Mouse (Mus musculus) stomach, embryonic 14.5 days (tissue): Measurements from ENCODE around the gene Necab3. TPM values are rescaled to one million over a fixed set of nuclear protein-coding genes. Genes with fewer than 3 reads are reported as not detected.

Experiments
- ATAC-seq: fragments of 200-750 bp; cut with Nextera tagmentation; 2 replicates; pipeline ENCODE4 v1.8.0; 2017; ENCODE audit warnings: low read depth, moderate TSS enrichment; ENCODE audit not compliant: insufficient number of reproducible peaks, insufficient read depth, low FRiP score
- H3K27ac ChIP-seq: fragments of 300-500 bp; sonication (generic); 2 replicates; pipeline ENCODE4 v1.5.1; 2014; ENCODE audit warnings: mild to moderate bottlenecking, low read length, moderate library complexity, mixed read lengths
- H3K27me3 ChIP-seq: fragments of 300-500 bp; sonication (generic); 2 replicates; pipeline ENCODE4 v1.6.1; 2014; ENCODE audit warnings: low read length, control low read depth, mixed read lengths; ENCODE audit not compliant: control insufficient read depth, insufficient read depth
- H3K36me3 ChIP-seq: fragments of 300-500 bp; sonication (generic); 2 replicates; pipeline ENCODE4 v1.6.1; 2014; ENCODE audit warnings: mild to moderate bottlenecking, control low read depth, low read length, moderate library complexity, mixed read lengths; ENCODE audit not compliant: control insufficient read depth, insufficient read depth
- H3K4me1 ChIP-seq: fragments of 300-500 bp; sonication (generic); 2 replicates; pipeline ENCODE4 v1.6.1; 2014; ENCODE audit warnings: low read length, control low read depth, mixed read lengths; ENCODE audit not compliant: control insufficient read depth, insufficient read depth
- H3K4me2 ChIP-seq: fragments of 300-500 bp; sonication (generic); replicated peaks from 2 replicates; pipeline ENCODE4 v1.6.1; 2014; ENCODE audit warnings: low read depth, low read length, control low read depth
- H3K4me3 ChIP-seq: fragments of 300-500 bp; sonication (generic); 2 replicates; pipeline ENCODE4 v1.5.1; 2014; ENCODE audit warnings: low read depth, low read length, control low read depth
- H3K9ac ChIP-seq: fragments of 300-500 bp; sonication (generic); replicated peaks from 2 replicates; pipeline ENCODE4 v1.6.1; 2014; ENCODE audit warnings: low read depth, mild to moderate bottlenecking, control low read depth, low read length, moderate library complexity, mixed read lengths
- H3K9me3 ChIP-seq: fragments of 300-500 bp; sonication (generic); 2 replicates; pipeline ENCODE4 v1.6.1; 2016; ENCODE audit warnings: low read depth, low read length, control low read depth; ENCODE audit not compliant: control insufficient read depth
- WGBS: fragments of 180-500 bp; shearing (Covaris S2); extraction: QIAGEN DNeasy Blood & Tissue Kit; methylation state at CpG from one replicate; pipeline ENCODE4 v1.1.7; 2014; 5-methylcytosine and 5-hydroxymethylcytosine counted together
- polyA plus RNA-seq: library from polyadenylated mRNA; unstranded; fragments of >200 nt; fragmentation: Nextera tagmentation; extraction: Ambion mirVana; gene quantifications from 2 replicates; pipeline ENCODE4 v1.2.1, GENCODE M21; 2014

Necab3 gene
- polyA plus RNA-seq, 1 experiment from 2014 or later, result 3.2 TPM

DNA sequence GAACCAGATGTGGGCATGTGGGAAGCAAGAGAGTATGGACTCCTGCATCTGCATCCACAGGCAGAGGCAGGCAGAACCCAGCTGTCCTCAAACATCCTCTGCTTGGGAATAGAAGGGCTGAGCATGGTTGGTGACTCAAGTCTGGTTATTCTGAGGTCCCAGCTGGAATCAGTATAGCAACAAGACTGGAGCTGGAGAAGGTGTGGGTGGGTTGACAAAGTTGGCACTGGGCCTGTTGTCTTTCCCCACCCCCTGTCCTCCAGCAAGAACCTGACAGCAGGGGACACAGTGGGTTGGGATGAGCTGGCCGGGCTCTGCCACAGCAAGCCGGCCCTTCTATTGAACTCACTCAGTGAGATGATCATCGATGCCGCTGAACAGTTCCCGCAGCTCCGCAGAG is 3.5 kb downstream of the Necab3 start:
- 0 out of 2 replicates have a peak, but pooled peaks cover 8% of the 10 kb centered on the region for H3K27me3 ChIP-seq
- H3K4me3 ChIP-seq, result no peak overlapping the region
- whole genome bisulfite sequencing, result 87% methylated on average over 6 of the region's 6 CpGs
- H3K4me1 ChIP-seq, result peaks cover 14% of the 10 kb centered on the region
- H3K9ac ChIP-seq, result no peak overlapping the region
- H3K9me3 ChIP-seq, result no peaks in the 10 kb centered on the region
- no peaks in the 10 kb centered on the region for H3K36me3 ChIP-seq
- no peak overlapping the region for H3K27ac ChIP-seq
- H3K4me2 ChIP-seq, result no peak overlapping the region
- no peak for ATAC-seq

- WGBS, result 31% methylated on average over 27 of the region's 27 CpGs
- Histone ChIP-seq H3K4me1 (peaks cover 15% of the 10 kb centered on the region), H3K9ac (no peak overlapping the region), H3K27me3 (0 out of 2 replicates have a peak, but pooled peaks cover 12% of the 10 kb centered on the region), H3K4me3 (no peak overlapping the region), H3K36me3 (no peaks in the 10 kb centered on the region), H3K27ac (no peak overlapping the region), H3K4me2 (peak overlapping the region; percentile 15; the same call in 1 of the 2 replicates), H3K9me3 (no peaks in the 10 kb centered on the region)
- peak; percentile 10 for ATAC-seq
Measured at GRCm38 (mm10) chr2:154552424-154552907, 6.2 kb downstream of the Necab3 start.

- peaks cover 15% of the 10 kb centered on the region for H3K4me1 ChIP-seq
- no peak overlapping the region for H3K4me3 ChIP-seq
- H3K27ac ChIP-seq, result no peak overlapping the region
- H3K27me3 ChIP-seq, result 0 out of 2 replicates have a peak, but pooled peaks cover 12% of the 10 kb centered on the region
- no peaks in the 10 kb centered on the region for H3K9me3 ChIP-seq
- H3K36me3 ChIP-seq, result no peaks in the 10 kb centered on the region
- H3K9ac ChIP-seq, result no peak overlapping the region
- no peak for ATAC-seq
- 34% methylated on average over 21 of the region's 21 CpGs for WGBS
- H3K4me2 ChIP-seq, result peak overlapping the region; percentile 15; the same call in 1 of the 2 replicates
Measured at GRCm38 (mm10) chr2:154551927-154552326, 6.8 kb downstream of the Necab3 start.

DNA sequence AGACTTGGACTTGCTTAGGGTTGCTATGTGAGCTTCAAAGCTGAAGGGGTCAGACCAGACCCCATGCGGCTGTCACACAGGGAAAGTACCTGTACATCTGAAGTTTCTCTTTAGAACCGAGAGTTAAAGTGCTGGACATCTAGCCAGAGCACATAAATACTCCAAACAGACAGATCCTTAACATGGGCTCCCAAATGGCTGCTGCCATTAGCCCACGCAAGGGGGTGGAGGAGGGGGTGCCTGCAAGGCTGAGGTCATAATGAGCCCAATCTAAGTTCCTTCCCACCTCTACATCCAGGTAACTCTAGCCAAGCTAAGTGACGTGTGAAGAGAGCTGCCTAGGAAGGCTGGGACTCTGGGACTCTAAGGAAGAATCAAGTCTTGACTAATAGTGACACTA is 7.2 kb downstream of the Necab3 start, which contains the start of gene Actl10:
Gene Actl10, plus strand, starts transcription at position 301 of the 400 bp plus-strand sequence.
- Histone ChIP-seq H3K4me1 (peaks cover 15% of the 10 kb centered on the region), H3K4me3 (no peak within 1 kb of the TSS), H3K9me3 (no peaks in the 10 kb centered on the region), H3K36me3 (no peaks in the 10 kb centered on the region), H3K27ac (no peak within 1 kb of the TSS), H3K9ac (no peak within 1 kb of the TSS), H3K27me3 (0 out of 2 replicates have a peak, but pooled peaks cover 12% of the 10 kb centered on the region), H3K4me2 (peak within 1 kb of the TSS; percentile 15; the same call in 1 of the 2 replicates)
- WGBS, result 76% methylated on average over 4 of the region's 4 CpGs
- no peak for ATAC-seq

- no peak overlapping the region for H3K4me3 ChIP-seq
- H3K36me3 ChIP-seq, result no peaks in the 10 kb centered on the region
- no peak overlapping the region for H3K4me2 ChIP-seq
- ATAC-seq, result no peak
- no peak overlapping the region for H3K9ac ChIP-seq
- 0 out of 2 replicates have a peak, but pooled peaks cover 12% of the 10 kb centered on the region for H3K27me3 ChIP-seq
- no peaks in the 10 kb centered on the region for H3K9me3 ChIP-seq
- peaks cover 15% of the 10 kb centered on the region for H3K4me1 ChIP-seq
- 82% methylated on average over 2 of the region's 2 CpGs for WGBS
- H3K27ac ChIP-seq, result no peak overlapping the region
Measured at GRCm38 (mm10) chr2:154550937-154551336, 7.8 kb downstream of the Necab3 start.

DNA sequence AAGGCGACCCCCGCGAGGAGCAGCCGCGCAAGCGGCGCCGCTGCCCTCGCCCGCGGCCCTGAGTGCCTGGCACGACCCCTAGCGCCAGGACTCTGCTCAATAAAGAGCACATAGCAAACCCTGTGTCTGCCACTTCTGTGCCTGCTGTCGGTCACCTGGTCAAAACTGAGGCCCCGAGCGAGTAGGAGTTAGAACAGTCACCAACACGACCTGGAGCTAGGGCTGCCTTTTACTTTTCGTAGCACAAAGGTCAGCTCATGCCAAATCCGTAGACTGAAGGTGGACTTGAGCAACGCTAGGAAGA is 8.9 kb downstream of the Necab3 start:
- H3K27ac ChIP-seq, result no peak overlapping the region
- 16% methylated on average over 20 of the region's 20 CpGs for WGBS
- H3K9ac ChIP-seq, result no peak overlapping the region
- 0 out of 2 replicates have a peak, but pooled peaks cover 12% of the 10 kb centered on the region for H3K27me3 ChIP-seq
- peaks cover 15% of the 10 kb centered on the region for H3K4me1 ChIP-seq
- H3K4me2 ChIP-seq, result peak overlapping the region; percentile 92
- ATAC-seq, result no peak
- H3K4me3 ChIP-seq, result peak overlapping the region; percentile 36
- H3K9me3 ChIP-seq, result no peaks in the 10 kb centered on the region
- no peaks in the 10 kb centered on the region for H3K36me3 ChIP-seq

DNA sequence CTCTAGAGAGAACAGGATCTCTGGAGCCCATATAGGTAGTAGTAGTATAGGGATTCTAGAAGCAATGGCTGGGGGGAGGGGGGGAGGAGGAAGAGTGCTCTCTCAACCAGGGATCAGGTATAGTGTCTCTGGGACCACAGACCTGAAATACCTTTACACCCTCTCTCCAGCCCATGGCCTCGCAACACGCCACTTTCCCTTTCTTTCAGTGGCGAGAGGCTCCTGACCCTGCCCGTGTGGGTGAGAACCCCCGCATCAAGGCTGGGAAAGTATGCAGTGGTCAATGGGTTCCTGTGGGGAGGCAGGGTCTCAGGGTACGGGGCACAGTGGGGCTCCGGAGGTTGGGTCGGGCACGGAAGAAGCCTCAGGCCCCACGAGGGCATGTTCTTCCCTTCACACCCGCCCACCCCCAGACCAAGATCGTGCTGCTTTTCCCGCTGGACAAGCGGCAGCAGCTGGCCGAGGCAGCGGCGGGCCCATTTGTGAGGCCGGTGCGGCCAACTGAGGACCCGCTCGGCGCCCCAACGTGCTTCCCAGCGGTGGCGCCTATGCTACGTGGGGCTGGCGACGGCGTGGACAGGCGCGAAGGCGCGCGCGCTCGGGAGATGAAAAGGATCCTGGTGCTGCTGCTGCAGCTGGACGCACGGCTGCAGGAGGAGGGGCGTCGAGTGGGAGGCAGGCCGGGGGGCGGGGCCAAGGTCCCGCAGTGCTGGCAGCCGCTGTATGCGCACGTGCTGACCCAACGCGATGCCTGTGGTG is 9.4 kb downstream of the Necab3 start:
- peak; percentile 78 for ATAC-seq
- no peak overlapping the region for H3K27ac ChIP-seq
- no peaks in the 10 kb centered on the region for H3K36me3 ChIP-seq
- peak overlapping the region; percentile 92 for H3K4me2 ChIP-seq
- WGBS, result 3% methylated on average over 48 of the region's 48 CpGs
- peak overlapping the region; percentile 42; the same call in 1 of the 2 replicates for H3K9ac ChIP-seq
- no peaks in the 10 kb centered on the region for H3K9me3 ChIP-seq
- H3K27me3 ChIP-seq, result 0 out of 2 replicates have a peak, but pooled peaks cover 12% of the 10 kb centered on the region
- peak overlapping the region; percentile 36 for H3K4me3 ChIP-seq
- peaks cover 15% of the 10 kb centered on the region for H3K4me1 ChIP-seq

GRCm38 (mm10) chr2:154548688-154549087 is 10.0 kb downstream of the Necab3 start:
- Histone ChIP-seq H3K4me1 (peaks cover 15% of the 10 kb centered on the region), H3K9me3 (no peaks in the 10 kb centered on the region), H3K36me3 (no peaks in the 10 kb centered on the region), H3K9ac (no peak overlapping the region), H3K4me2 (no peak overlapping the region), H3K27ac (no peak overlapping the region), H3K4me3 (no peak overlapping the region), H3K27me3 (0 out of 2 replicates have a peak, but pooled peaks cover 12% of the 10 kb centered on the region)
- 53% methylated on average over 3 of the region's 3 CpGs for WGBS
- no peak for ATAC-seq
